Mouse (Mus musculus): Measurements from ENCODE around the gene Drg1.

Gene Drg1

DNA sequence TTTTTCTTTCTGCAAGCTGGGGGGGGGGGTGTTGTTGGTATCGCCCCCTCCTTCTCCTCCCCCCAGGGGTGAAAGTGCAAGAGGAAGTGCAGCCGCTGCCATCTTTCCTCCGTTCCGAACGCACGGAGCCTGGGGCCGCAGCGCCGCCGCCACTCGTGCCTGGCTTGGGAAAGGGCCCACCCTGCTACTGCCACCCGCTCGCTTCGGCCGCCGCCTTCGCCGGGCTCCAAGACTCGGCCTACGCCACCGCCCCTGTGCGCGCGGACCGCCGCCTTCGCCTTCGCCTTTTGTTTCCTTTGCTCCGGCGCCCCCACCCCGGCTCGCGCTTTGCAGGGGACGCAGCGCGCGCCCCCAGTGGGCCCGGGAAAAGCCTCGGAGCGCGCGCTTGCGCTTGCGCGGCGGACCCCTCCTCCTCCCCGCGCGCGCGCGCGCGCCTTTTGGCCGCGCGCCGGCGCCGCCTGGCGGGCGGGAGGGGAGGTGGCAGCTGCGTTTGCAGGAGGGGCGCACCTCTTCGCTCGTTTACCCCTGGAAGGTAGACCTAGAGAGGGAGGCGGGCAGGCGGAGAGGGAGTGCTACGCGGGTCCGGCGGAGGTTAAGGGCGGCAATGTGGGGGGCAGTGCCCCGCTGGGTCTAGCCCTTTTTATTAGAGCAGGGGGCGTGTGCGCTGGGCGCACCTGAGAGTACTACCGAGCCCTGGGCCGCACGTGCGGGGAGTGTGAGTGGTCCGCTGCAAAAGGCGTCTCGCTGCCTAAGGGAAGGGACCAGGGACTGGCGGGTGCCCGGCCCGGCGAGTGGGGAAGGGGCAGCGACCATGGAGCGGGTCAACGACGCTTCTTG lies 23.8 kb upstream of the Drg1 start:
- peak; percentile 88 for DNase-seq (ENCODE audit: low spot score)

DNA sequence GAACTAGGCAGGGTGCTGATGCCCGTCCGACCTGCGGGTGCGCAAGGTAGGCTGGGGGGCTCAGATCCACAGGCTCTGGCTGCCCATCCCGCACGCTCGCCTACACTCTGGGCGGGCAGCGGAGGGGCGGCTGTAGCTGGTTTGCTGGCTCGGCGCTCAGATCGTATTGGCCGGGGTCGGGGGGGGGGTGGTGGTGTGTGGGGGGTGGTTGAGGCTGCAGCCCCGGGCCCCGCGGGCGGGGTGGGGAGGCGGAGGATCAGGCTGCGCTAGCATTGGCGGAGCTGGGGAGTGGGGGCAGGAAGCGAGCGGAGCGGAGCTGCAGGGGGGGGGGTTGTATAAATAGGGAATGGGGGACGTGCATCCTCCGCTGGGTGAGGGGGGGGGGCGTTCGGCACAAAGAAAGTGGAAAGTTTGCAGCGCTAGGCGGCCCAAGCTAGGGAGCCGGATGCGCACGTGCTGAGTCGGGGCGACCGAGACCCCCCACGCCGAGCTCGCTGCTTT lies 23.1 kb upstream of the Drg1 start:
- DNase-seq (ENCODE audit: low spot score): peak; percentile 84

DNA sequence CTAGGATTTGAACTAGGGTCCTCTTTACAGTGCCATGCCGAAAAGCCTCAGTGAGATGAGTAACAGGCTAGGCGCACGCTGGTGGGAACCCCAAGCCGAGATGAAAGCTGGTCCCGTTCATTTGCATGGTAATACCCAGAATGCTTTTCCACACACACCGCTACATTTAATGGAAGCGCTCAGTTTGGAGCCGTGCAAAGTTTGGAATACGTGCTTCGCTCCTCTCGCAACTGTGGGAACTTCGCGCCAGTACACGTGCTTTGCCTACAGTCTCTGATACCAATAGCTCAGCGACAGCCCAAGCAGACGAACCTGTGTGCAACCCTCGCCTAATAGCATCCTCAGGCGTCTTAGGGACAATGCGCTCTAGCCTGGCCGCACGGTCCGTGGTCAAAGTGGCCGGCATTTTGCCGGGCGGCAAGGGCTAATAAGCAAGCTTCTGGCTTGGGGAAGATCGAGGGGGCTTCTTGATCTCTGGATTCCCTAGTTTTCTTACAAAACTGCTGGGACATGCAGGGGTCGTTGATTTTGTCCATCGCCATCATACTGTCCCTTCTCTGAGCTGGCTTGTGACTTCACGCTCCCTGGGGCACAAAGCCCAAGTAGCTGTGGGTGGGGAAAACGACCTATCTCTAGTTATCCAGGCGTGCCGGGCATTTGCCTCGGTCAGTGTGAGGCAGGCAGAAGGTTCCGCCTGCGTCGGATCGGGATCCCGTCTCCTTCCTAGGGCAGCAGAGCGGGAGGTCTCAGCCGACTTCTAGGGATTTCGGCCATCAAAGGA lies 22.5 kb upstream of the Drg1 start, which contains the start of gene Patz1:
TSS of gene Patz1 (plus strand) at position 354 of the 781 bp plus-strand sequence.
- peak; percentile 68 for DNase-seq (ENCODE audit: low spot score)

DNA sequence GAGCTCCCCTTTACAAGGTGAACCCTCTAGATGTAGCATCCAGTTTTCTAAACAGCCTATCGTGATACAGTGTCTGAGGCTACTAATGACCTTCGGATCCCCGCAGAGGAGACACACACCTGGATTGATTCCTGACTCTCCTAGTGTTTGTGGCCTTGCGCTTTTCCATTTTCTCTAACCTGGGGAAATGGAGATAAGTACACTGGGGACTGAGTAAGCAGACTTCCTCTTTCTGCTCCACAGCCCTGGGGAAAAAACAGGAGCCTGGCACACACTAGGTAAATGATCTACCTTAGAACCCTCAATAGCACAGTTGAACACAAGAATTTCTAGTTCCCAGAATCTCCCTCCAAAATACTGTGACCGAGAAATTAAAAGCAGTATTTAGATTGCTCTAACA lies 21.7 kb upstream of the Drg1 start:
- DNase-seq (ENCODE audit: low spot score): no peak

DNA sequence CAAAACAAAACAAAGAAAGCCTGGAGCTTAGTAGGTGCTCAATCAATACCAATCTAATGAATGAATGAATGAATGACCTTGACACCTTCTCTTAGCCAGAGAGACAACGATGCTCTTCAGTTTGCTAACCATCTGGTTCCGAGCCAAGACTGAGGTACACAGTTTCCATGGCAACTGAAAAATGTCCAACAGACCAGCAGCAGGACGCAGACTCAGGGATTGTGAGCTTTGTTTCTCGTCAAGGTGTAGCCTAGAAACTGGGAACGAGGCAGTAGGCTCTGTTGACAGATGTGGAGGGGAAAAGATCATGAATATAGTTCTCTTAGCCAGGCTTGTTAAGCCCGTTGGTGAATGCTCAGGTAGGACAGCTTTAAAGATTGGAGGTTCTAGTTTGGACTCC lies 20.9 kb upstream of the Drg1 start:
- DNase-seq (ENCODE audit: low spot score): no peak

DNA sequence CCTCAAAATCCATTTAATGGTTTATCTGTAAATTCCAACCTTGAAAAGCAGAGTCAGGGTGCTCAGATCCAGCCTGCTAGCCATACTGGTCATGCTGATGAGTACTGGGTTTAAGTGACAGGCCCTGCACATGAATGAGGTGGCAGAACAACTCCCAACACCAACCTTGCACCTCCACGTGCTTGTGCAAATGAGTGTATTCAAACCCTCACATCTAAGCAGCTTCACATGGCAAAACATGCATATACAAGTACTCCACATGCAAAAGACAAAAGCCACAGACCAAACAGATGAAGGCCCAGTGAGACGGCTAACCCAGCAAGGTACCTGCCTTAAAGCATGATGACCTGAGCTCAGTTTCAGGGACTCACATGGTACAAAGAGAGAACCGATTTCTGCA lies 19.7 kb upstream of the Drg1 start:
- DNase-seq (ENCODE audit: low spot score): no peak

DNA sequence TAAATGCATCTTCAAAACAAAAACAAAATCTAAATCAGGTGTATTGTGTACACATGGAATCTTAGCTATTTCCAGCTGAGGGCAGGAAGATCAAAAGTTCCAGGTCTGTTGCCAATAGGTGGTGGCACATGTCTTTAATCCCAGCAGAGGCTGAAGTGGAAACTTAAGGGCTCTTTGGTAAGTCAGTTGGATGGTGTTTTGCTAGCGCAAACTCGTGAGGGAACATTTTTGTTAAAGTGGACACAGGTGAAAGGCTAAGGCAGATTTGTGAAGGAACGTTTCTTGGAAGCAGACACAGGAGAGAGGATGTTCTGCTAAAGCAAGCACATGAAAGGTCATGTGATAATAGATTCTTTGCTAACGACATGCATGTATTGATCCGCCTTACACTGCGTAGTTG lies 17.4 kb upstream of the Drg1 start:
- DNase-seq (ENCODE audit: low spot score): no peak

DNA sequence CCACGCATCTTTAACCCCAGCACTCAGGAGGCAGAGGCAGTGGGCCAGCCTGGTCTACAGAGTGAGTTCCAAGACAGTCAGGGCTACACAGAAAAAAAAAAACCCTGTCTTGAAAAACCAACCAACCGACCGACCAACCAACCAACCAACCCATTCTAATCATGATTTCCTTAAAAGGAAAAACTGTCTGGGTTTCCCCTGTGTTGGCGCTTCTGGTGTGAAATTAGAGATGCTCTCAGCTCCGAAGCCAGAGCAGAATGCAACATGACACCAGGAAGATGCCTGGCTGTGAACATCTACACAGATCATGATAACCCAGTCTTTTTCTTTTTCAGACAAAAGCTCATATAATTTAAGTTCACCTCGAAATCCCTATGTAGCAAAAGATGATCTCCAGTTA lies 16.7 kb upstream of the Drg1 start:
- no peak for DNase-seq (ENCODE audit: low spot score)

DNA sequence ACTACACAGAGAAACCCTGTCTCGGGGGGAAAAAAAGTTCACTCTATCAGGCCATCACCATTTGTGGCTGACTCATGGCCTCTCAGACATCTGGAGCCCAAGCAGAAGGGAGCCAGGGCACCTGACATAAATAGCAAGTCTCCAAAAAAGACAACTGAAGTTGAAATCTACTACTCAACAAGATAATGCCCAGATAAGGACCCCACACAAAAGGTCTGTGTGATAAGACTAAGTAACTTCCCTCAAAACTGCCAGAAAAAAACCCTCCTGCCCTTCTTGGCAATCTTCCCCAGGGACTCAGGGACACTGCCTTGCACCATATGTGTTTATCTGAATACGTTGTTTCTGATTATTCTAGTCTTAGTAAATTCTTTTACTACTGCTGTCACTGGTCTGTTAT lies 13.5 kb upstream of the Drg1 start:
- DNase-seq (ENCODE audit: low spot score): peak; percentile 14

DNA sequence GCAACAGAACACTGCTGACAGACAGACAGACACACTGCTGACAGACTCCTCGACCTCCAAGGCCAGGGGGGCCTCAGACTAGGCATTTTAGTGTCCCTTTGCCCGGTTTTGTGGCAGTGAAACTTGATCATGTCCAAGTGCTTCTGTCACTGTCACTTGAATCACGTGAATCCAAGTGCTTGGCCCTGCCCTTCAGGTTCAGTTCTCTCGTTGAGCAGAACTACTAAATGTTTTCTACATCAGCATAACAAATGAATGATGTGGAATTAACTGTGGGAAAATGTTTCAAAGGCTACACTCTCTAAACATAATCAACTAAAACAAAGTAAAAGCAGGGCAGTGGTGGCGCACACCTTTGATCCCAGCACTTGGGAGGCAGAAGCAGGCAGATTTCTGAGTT lies 12.1 kb upstream of the Drg1 start:
- DNase-seq (ENCODE audit: low spot score): peak; percentile 27

DNA sequence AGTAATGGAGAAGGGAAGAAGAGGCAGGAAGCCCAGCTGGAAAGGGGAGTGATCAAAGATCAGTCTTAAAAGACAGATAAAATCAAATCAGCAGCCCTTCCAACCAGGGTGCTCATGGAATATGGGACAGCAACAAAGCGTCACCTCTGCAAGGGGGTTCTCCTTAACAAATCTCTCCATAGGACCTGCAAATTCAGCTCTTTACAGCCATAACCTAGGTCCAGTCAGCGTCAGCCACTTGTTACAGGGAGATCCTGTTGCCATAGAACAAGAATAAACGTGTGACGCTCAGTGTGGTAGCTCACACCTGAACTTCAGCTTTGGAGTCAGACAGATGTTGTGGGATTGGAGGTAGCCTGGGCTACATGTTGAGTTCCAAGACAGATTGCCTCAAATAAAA lies 3.0 kb upstream of the Drg1 start:
- DNase-seq (ENCODE audit: low spot score): peak; percentile 7

DNA sequence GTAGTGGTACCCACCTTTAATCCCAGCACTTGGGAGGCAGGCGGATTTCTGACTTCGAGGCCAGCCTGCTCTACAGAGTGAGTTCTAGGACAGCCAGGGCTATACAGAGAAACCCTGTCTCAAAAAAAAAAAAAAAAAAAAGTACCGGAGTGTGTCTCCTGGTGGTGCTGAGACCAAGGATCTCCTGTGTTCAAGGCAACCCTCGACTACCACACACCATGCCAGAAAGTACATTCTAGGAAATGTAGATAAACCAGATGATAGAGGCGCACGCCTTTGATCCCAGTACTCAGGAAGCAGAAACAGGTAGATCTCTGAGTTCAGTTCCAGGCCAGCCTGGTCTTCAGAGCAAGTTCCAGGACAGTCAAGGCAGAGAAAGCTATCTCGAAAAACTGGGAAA lies 918 bp upstream of the Drg1 start:
- no peak for DNase-seq (ENCODE audit: low spot score)

DNA sequence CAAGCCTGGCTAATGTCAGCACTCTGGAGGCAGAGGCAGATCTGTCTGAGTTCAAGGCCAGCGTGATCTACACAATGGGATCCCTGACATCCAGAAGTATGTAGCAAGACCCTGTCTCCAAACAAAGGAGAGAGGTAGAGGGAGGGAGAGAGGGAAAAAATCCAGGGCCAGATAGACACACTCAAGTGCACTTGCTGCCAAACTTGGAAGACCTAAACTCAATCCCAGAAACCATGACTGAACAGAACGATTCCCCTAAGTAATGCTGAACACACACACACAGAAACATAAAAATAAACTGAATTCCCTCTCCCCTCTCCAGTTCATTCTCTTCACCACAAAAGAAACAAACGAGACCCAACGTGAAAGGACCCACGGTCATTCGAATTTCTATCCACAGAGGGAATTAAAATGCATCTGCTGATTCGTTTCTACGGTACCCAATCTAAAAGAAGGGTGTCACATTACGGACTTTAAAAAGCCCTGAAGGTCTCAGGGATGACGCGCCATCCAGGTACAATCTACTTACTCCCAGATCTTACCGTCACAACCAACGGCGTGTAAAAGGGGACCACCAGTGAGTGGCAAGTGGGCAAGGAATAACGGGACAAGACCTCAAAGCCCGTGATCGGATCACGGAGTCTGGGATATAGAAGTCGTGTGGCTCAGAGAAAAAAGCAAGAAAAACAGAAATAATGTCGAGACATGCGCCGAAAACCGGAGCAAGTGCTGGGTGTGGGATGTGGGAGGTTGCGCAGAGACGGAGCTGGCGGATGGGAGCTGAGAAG lies 730 bp downstream of the Drg1 start:
- DNase-seq (ENCODE audit: low spot score): no peak

DNA sequence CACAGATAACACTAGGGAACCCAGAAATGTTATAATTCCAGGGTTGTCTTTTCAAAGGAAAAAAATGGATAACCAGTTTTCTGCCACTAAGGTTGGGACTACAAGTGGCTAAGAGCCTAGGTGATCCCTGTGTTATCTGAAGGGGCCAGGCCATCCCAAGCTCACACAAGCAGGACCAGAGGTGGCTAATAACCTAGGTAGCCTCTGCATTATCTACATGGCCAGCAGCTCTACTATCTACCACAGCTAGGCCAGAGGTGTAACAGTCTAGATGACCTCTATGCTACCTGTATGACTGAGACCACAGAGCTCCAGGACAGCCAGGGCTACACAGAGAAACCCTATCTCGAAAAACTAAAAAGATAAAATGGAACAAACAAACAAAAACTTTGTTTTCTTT lies 6.7 kb downstream of the Drg1 start:
- DNase-seq (ENCODE audit: low spot score): no peak

DNA sequence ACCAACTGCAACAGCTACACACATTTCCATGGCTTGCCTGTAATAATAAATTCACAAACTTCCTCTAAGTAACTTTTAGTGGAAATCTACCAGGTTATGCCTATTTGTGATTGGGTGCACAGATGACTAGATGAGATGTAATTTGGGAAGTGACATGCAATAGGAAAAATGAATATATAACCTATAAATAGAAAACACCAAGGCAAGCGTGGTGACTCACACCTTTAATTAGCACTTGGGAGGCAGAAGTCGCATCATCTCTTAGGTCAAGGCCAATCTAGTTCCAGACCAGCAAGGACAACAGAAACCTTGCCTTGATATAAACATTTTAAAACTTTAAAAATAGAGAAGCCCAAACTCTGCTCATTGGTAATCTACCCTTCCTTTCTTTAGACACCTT lies 18.8 kb downstream of the Drg1 start:
- no peak for DNase-seq (ENCODE audit: low spot score)

DNA sequence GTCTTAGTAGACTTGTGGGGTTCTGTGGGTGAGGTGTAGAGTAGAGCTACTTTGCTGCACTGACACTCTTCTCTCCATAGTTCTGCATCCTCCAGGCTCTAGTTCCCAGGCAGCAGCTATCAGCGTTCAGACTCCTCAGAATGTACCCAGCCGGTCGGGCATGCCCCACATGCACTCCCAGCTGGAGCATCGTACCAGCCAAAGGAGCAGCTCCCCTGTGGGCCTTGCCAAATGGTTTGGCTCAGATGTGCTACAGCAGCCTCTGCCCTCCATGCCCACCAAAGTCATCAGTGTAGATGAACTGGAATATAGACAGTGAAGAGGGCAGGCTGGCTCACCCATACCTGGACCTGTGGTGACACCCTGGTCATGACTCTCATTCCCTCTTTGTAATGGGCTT lies 22.4 kb downstream of the Drg1 start:
- DNase-seq (ENCODE audit: low spot score): no peak

DNA sequence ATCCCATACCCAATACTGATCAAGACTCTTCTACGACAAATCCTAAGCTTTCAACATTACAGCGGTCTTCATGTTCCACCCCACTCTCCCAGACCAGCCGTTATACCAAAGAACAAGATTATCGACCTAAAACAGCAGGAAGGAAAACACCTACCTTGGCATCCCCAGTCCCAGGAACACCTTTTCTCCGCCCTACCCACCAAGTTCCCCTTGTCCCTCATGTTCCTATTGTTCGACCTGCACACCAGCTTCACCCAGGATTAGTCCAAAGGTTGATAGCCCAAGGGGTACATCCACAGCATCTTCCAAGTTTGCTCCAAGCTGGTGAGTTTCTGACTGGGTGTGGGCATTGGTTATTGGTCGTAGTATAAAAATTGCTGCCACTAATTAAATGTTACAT lies 23.8 kb downstream of the Drg1 start:
- DNase-seq (ENCODE audit: low spot score): no peak

DNA sequence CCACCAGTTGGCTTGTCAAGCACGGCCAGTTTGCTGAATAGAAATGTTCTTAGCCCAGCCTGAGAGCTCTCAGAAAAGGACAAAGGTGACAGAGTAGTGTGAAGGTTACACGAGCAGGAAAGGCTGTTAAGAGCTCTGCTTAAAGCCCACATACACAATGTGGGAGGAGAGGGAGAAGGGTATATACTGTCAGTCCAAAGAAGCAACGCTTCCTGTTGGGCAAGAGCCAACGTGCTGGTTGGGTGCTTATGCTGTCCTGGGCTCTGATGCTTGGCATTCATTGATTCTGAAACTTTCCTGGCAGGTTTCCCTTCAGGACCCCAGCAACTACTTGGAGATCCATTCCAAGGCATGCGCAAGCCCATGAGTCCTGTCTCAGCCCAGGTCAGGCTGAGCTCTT lies 30.9 kb downstream of the Drg1 start:
- no peak for DNase-seq (ENCODE audit: low spot score)

DNA sequence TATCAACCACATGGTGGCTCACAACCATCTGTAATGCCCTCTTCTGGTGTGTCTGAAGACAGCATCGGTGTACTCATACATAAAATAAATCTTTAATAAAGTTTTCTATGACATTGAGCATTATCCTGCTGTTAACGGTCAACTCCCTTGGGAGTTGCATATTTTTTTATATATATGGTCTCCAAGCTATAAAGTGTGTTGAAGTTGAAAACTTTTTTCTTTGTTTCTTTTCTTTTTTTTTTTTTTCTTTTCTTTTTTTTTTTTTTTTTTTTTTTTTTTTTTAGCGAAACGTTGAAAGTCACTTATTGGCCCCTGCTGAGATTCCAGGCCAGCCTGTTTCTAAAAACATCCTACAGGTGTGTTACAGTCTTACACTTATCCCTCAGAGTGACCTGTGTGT lies 32.5 kb downstream of the Drg1 start:
- no peak for DNase-seq (ENCODE audit: low spot score)

DNA sequence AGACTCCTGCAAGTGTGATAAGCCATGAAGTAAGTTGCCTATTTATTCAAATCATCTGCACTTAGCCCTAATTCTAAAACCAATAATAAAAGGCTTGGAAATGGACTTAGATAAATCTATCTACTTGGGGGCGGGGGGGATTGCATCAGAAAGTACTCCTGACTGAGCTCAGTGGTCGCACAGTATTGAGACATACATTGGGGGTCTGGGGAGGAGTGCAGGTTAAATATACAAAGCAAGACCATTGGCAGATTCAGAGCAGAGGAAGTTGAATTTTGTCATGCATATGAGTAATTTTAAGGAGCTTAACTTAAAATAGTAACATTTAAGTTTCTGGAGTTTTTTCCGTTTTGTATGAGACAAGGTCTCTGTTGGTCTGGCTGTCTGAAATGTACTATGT lies 34.0 kb downstream of the Drg1 start:
- DNase-seq (ENCODE audit: low spot score): no peak

DNA sequence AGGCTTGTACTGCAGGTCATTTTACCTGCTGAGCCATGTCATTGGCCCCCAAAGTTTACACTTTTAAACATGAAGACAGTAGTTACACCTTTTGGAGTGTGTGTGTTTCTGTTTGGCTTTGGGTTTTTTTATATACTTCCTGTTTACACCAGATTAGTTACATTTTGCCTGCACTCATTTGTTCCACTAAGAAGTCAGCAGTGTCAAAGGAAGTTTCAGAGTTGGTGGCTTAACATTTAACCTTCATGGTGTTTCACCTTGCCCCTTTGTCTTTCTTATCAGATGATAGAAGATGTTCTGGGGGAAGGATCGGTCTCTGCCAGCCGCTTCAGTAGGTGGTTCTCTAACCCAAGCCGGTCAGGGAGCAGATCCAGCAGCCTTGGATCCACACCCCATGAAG lies 39.1 kb downstream of the Drg1 start:
- no peak for DNase-seq (ENCODE audit: low spot score)

DNA sequence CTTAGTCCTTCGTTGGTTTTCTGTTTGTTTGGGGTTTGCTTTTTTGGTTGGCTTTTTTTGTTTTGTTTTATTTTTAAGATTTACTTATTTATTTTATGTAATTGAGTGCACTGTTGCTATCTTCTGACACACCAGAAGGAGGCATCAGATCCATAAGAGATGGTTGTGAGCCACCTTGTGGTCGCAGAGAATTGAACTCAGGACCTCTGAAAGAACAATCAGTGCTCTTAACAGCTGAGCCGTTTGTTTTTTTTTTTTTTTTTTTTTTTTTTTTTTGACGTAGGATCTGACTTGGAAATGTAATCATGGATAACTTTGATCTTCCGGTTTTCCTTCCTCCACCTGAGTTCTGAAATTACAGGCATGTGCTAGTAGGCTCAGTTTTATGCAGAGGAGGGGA lies 43.1 kb downstream of the Drg1 start:
- no peak for DNase-seq (ENCODE audit: low spot score)

DNA sequence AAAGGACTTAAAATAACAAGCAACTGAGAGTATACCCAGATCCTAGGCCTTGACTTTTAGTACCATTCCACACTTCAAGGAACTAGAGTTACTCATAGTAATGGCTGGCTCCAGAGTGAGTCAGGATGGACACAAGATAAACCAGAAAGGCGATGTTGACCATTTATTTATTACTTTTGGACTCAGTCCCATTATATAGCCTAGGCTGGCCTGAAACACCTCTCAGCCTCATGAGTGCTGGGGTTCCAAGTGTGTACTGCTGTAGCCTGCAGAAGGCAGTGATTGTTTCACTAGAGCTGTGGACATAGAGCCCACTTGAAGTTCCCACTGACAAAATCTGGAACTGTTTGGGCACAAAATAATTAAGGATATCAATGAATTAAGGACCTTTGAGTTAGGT lies 53.7 kb downstream of the Drg1 start:
- no peak for DNase-seq (ENCODE audit: low spot score)

Measured in testis, postnatal 10 days (tissue).